Mouse (Mus musculus) intestine, postnatal 0 days (tissue): ENCODE measurements around the gene Dclre1b. TPM values are rescaled to one million over a fixed set of nuclear protein-coding genes. Genes with fewer than 3 reads are reported as not detected.

Experiments used
- ATAC-seq: fragments of 200-750 bp; cut with Nextera tagmentation; 2 replicates; pipeline ENCODE4 v1.8.0; 2017; ENCODE audit warnings: mild to moderate bottlenecking, moderate TSS enrichment, moderate library complexity
- H3K27ac ChIP-seq: fragments of 300-500 bp; sonication (generic); 2 replicates; pipeline ENCODE4 v1.5.1; 2014; ENCODE audit warnings: mild to moderate bottlenecking, low read depth, low read length, moderate library complexity
- H3K27me3 ChIP-seq: fragments of 300-500 bp; sonication (generic); replicated peaks from 2 replicates; pipeline ENCODE4 v1.6.1; 2014; ENCODE audit warnings: low read length, mixed read lengths; ENCODE audit not compliant: control insufficient read depth, insufficient read depth
- H3K36me3 ChIP-seq: fragments of 300-500 bp; sonication (generic); 2 replicates; pipeline ENCODE4 v1.6.1; 2014; ENCODE audit warnings: mild to moderate bottlenecking, moderate library complexity; ENCODE audit not compliant: control insufficient read depth, insufficient read depth
- H3K4me1 ChIP-seq: fragments of 300-500 bp; sonication (generic); replicated peaks from 2 replicates; pipeline ENCODE4 v1.6.1; 2014; ENCODE audit warnings: antibody characterized with exemption, low read length, mixed read lengths; ENCODE audit not compliant: control insufficient read depth, insufficient read depth
- H3K4me2 ChIP-seq: fragments of 300-500 bp; sonication (generic); replicated peaks from 2 replicates; pipeline ENCODE4 v1.6.1; 2014; ENCODE audit warnings: low read depth, mild to moderate bottlenecking, moderate library complexity
- H3K4me3 ChIP-seq: fragments of 300-500 bp; sonication (generic); 2 replicates; pipeline ENCODE4 v1.5.1; 2014; ENCODE audit warnings: low read depth, low read length
- H3K9ac ChIP-seq: fragments of 300-500 bp; sonication (generic); 2 replicates; pipeline ENCODE4 v1.6.1; 2014; ENCODE audit warnings: mild to moderate bottlenecking, low read depth, low read length
- H3K9me3 ChIP-seq: fragments of 300-500 bp; sonication (generic); 2 replicates; pipeline ENCODE4 v1.6.1; 2016; ENCODE audit warnings: mixed run types; ENCODE audit not compliant: control insufficient read depth
- CTCF ChIP-seq: sonication (generic); IDR thresholded peaks from 2 replicates; pipeline ENCODE4 v1.5.1; 2016; ENCODE audit warnings: low read depth, mild to moderate bottlenecking, control low read depth, antibody characterized with exemption, moderate library complexity
- WGBS: fragments of 180-500 bp; shearing (Covaris S2); extraction: QIAGEN DNeasy Blood & Tissue Kit; methylation state at CpG from one replicate; pipeline ENCODE4 v1.1.7; 2014; 5-methylcytosine and 5-hydroxymethylcytosine counted together
- polyA plus RNA-seq: library from polyadenylated mRNA; unstranded; fragments of >200 nt; fragmentation: Nextera tagmentation; extraction: Ambion mirVana; gene quantifications from 2 replicates; pipeline ENCODE4 v1.2.1, GENCODE M21; 2015

The Dclre1b gene
- polyA plus RNA-seq, 1 experiment from 2014 or later: 10.2 TPM

DNA sequence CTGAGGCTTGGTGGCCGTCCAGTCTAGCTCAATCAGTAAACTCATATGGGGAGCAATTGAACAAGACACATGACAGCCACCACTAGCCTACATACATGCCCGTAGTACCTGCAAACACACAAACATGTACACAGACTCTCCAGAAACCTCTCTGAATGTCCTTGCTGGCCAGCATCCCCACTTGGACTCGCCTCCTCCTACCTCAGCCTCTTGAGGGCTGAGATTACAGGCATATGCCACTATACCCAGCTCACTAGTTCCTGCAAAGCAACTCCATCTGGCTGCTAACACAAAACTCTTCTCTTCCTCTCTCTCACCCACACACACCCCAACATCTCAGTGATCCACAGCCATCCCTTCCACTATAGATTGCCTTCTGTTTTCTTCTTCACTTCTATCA, 29.0 kb downstream of the Dclre1b start:
- H3K9ac ChIP-seq: no peak overlapping the region
- H3K36me3 ChIP-seq: peaks cover 20% of the 10 kb centered on the region
- H3K9me3 ChIP-seq: no peaks in the 10 kb centered on the region
- WGBS: 91% methylated on average over 3 of the region's 3 CpGs
- H3K4me3 ChIP-seq: no peak overlapping the region
- ATAC-seq: no peak
- no peak for TF ChIP-seq CTCF
- no peaks in the 10 kb centered on the region for H3K4me1 ChIP-seq
- no peaks in the 10 kb centered on the region for H3K27me3 ChIP-seq
- no peak overlapping the region for H3K27ac ChIP-seq
- no peak overlapping the region for H3K4me2 ChIP-seq

DNA sequence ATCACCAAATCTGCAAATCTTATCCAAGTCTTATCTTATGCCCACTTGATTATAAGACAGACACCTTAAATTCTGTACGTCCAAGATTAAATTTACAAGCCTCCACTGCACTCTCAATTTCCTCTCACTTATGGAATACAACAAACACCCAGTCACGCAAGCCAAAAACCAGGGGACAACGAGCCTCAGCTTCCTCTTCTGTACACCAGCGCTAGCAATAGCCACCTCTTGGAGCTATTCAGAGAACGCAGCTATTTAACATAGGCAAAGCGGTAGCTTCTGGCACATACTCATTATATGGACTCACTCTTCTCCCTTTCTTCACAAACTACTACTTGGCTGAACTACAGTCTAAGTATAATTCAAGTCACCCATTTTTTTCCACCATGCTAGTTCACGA, 30.1 kb downstream of the Dclre1b start:
- H3K9me3 ChIP-seq: no peaks in the 10 kb centered on the region
- H3K36me3 ChIP-seq: peaks cover 20% of the 10 kb centered on the region
- no peak overlapping the region for H3K4me2 ChIP-seq
- no peaks in the 10 kb centered on the region for H3K4me1 ChIP-seq
- H3K27me3 ChIP-seq: no peaks in the 10 kb centered on the region
- no peak for TF ChIP-seq CTCF
- no peak for ATAC-seq
- H3K9ac ChIP-seq: no peak overlapping the region
- no peak overlapping the region for H3K4me3 ChIP-seq
- 83% methylated on average over 7 of the region's 7 CpGs for WGBS
- no peak overlapping the region for H3K27ac ChIP-seq

DNA sequence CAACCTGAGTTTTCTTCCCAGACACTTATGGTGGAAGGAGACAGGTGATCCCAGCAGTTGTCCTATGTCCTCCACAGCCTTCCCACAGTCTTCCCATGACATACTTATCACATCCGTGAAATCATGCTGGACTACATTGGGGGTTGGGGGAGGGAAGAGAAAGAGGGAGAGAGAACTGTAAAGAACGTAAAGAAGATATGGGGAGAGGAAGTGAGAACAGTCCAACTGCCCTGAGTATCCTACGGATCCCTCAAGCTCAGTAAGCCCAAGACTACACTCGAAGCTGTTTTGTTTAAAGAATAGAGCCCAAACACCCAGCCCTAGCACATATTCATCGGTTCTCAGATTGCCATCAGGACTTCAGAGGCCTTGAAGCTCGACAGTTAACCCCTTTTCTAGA, 30.6 kb downstream of the Dclre1b start:
- WGBS: 76% methylated on average over 6 of the region's 6 CpGs
- Histone ChIP-seq H3K36me3 (peaks cover 25% of the 10 kb centered on the region), H3K4me3 (no peak overlapping the region), H3K9ac (no peak overlapping the region), H3K9me3 (no peaks in the 10 kb centered on the region), H3K4me2 (no peak overlapping the region), H3K27ac (no peak overlapping the region), H3K4me1 (no peaks in the 10 kb centered on the region), H3K27me3 (no peaks in the 10 kb centered on the region)
- no peak for TF ChIP-seq CTCF
- no peak for ATAC-seq

DNA sequence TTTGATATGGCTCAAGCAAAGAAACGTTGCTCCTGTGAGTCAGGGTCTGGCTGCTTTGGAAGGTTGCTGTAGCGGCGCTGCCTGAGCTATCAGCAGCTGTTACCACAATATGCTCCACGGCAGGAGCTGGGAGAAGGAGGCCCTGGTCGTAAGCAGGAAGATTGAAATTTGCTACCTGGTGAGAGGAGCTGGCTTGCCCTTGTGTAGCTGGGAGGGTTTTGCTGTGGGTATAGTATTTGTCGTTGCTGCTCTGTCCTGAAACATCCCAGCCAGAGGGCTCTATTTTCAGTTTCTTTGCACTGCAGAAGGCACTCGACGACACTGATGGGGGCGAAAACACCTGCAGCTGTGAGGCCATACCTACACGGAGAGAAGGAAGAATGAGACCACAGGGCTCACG, 31.3 kb downstream of the Dclre1b start:
- no peaks in the 10 kb centered on the region for H3K4me1 ChIP-seq
- H3K9ac ChIP-seq: no peak overlapping the region
- no peak overlapping the region for H3K4me2 ChIP-seq
- no peaks in the 10 kb centered on the region for H3K27me3 ChIP-seq
- 83% methylated on average over 11 of the region's 11 CpGs for WGBS
- no peak for TF ChIP-seq CTCF
- H3K4me3 ChIP-seq: no peak overlapping the region
- peaks cover 29% of the 10 kb centered on the region for H3K36me3 ChIP-seq
- H3K9me3 ChIP-seq: no peaks in the 10 kb centered on the region
- ATAC-seq: no peak
- no peak overlapping the region for H3K27ac ChIP-seq

DNA sequence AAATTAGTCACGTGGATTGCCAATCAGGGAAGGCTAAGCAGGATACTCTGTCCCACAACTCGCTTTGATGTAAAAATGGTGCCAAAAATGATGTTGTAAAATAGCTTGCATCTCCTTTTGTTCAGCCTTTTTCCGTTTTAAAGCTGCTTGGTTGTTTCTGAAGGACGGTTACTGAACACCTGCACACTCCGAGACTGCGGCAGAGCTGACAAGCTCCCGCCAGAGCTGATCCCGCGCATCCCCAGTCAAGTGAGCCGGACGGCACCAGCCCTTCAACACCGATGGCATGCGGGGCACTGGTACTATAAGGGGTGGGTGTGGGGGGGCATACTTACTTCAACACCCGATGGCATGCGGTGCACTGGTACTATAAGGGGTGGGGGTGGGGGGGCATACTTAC, 35.2 kb downstream of the Dclre1b start:
- H3K27me3 ChIP-seq: no peaks in the 10 kb centered on the region
- no peak overlapping the region for H3K9ac ChIP-seq
- no peak for TF ChIP-seq CTCF
- H3K9me3 ChIP-seq: no peaks in the 10 kb centered on the region
- peaks cover 37% of the 10 kb centered on the region for H3K36me3 ChIP-seq
- no peak overlapping the region for H3K4me3 ChIP-seq
- ATAC-seq: no peak
- WGBS: 87% methylated on average over 15 of the region's 15 CpGs
- no peak overlapping the region for H3K4me2 ChIP-seq
- no peak overlapping the region for H3K27ac ChIP-seq
- 0 out of 2 replicates have a peak, but pooled peaks cover 4% of the 10 kb centered on the region for H3K4me1 ChIP-seq

DNA sequence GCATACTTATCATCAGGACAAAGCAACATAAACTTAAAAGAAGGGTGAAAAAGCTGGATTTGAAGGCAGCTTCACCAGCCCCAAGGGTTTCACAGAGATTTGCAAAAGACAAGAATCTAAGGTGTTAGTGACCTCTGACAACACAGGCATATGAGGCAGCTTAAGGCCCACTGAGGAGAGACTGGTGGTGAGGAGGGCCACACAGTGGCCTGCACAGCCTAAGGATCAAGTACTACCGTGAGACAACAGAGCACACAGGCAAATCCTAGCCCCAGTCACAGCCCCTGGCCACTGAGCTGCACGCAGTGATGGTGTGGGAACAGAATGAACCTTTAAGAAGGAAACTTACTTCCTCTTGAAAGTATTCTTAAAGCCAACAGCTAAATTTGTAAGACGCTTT, 35.7 kb downstream of the Dclre1b start:
- Histone ChIP-seq H3K27ac (no peak overlapping the region), H3K27me3 (no peaks in the 10 kb centered on the region), H3K9ac (no peak overlapping the region), H3K4me1 (0 out of 2 replicates have a peak, but pooled peaks cover 4% of the 10 kb centered on the region), H3K4me2 (no peak overlapping the region), H3K36me3 (peaks cover 41% of the 10 kb centered on the region), H3K9me3 (no peaks in the 10 kb centered on the region), H3K4me3 (no peak overlapping the region)
- TF ChIP-seq CTCF: no peak
- WGBS: 80% methylated on average over 3 of the region's 3 CpGs
- ATAC-seq: no peak

DNA sequence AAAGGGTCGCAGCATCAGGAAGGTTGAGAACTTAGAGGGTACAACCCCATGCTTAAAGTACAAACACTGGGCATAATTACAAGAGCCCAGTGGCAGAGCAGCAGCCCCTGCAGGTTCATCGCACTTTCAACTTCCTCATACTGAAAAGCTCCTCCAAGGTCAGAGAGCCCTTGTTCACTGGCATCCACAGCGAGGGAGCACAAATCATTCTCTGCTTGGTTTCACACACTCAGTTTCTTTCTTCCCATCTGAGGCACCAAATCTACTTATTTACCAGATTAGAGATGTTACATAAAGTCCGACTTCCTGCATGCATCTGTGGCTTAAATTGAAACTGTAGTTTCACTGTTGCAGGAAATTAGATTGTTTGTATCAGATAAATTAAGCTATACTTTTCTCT, 36.4 kb downstream of the Dclre1b start:
- H3K27ac ChIP-seq: no peak overlapping the region
- peaks cover 43% of the 10 kb centered on the region for H3K36me3 ChIP-seq
- no peak overlapping the region for H3K4me2 ChIP-seq
- no peaks in the 10 kb centered on the region for H3K27me3 ChIP-seq
- no peak overlapping the region for H3K9ac ChIP-seq
- 0 out of 2 replicates have a peak, but pooled peaks cover 4% of the 10 kb centered on the region for H3K4me1 ChIP-seq
- ATAC-seq: no peak
- 55% methylated on average over 4 of the region's 4 CpGs for WGBS
- H3K9me3 ChIP-seq: no peaks in the 10 kb centered on the region
- no peak overlapping the region for H3K4me3 ChIP-seq
- TF ChIP-seq CTCF: no peak
